Mouse (Mus musculus): ENCODE data around the gene Psat1. TPM values are rescaled to one million over a fixed set of nuclear protein-coding genes. Genes with fewer than 3 reads are reported as not detected.

Gene Psat1
- total and polyA plus RNA-seq, 2 experiments from 2014 or later = 69.1 to 84.2 TPM

GRCm38 (mm10) chr19:15981861-15982260, 34.7 kb upstream of the Psat1 start:
- DNase-seq (peak; percentile 76), ATAC-seq (peak; percentile 28; the same call in 1 of the 2 replicates)
- H3K9ac ChIP-seq = no peak overlapping the region
- H3K36me3 ChIP-seq (ENCODE audit: insufficient read depth) = peaks cover 16% of the 10 kb centered on the region
- no peak overlapping the region for H3K27ac ChIP-seq (ENCODE audit: low read depth, low read length)
- no peak overlapping the region for H3K4me3 ChIP-seq (ENCODE audit: low read depth, low read length)
- H3K4me2 ChIP-seq (ENCODE audit: low read depth) = no peak overlapping the region
- H3K4me1 ChIP-seq (ENCODE audit: insufficient read depth) = peaks cover 3% of the 10 kb centered on the region; the same call in 1 of the 2 replicates
- H3K9me3 ChIP-seq (ENCODE audit: low read length) = no peaks in the 10 kb centered on the region
- peak; percentile 78 for TF ChIP-seq CTCF (IDR thresholded peaks at IDR 0.05; ENCODE audit: low read depth)
- WGBS = 24% methylated on average over 4 of the region's 4 CpGs
- H3K27me3 ChIP-seq (ENCODE audit: insufficient read depth, low read length) = no peaks in the 10 kb centered on the region

GRCm38 (mm10) chr19:15973365-15973764, 26.2 kb upstream of the Psat1 start:
- no peak for DNase-seq
- Histone ChIP-seq H3K4me1 (ENCODE audit: insufficient read depth) (no peaks in the 10 kb centered on the region), H3K4me2 (ENCODE audit: low read depth) (no peak overlapping the region), H3K36me3 (ENCODE audit: insufficient read depth) (peaks cover 82% of the 10 kb centered on the region), H3K9ac (no peak overlapping the region), H3K9me3 (ENCODE audit: low read length) (no peaks in the 10 kb centered on the region), H3K27ac (ENCODE audit: low read depth, low read length) (no peak overlapping the region), H3K4me3 (ENCODE audit: low read depth, low read length) (no peak overlapping the region), H3K27me3 (ENCODE audit: insufficient read depth, low read length) (no peaks in the 10 kb centered on the region)
- 89% methylated on average over 4 of the region's 4 CpGs for WGBS
- ATAC-seq = no peak
- no peak for TF ChIP-seq CTCF (IDR thresholded peaks at IDR 0.05; ENCODE audit: low read depth)

DNA sequence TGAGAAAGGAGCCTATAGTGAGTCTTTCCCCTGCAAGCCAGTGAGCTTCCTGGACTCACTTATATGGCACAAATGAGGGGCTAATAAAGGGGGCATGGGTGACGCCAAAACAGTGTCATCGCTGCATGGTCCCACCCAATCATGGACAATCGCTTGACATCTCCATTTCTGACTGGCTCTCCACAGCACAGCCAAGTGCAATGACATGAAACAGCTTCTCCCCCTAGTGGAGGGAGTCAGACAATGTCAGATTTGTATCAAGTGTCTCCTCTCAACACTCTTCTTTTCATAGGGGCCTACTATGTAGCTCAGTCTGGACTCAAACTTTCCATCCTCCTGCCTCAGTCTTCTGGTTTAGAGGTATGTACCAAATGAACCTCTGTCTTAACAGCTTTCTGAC, 17.9 kb upstream of the Psat1 start:
- DNase-seq (peak; percentile 58), ATAC-seq (peak; percentile 89)
- 41% methylated on average over 3 of the region's 3 CpGs for WGBS
- peak; percentile 78 for TF ChIP-seq CTCF (IDR thresholded peaks at IDR 0.05; ENCODE audit: low read depth)
- Histone ChIP-seq H3K27ac (ENCODE audit: low read depth, low read length) (no peak overlapping the region), H3K4me3 (ENCODE audit: low read depth, low read length) (no peak overlapping the region), H3K27me3 (ENCODE audit: insufficient read depth, low read length) (no peaks in the 10 kb centered on the region), H3K4me1 (ENCODE audit: insufficient read depth) (no peaks in the 10 kb centered on the region), H3K36me3 (ENCODE audit: insufficient read depth) (peaks cover 54% of the 10 kb centered on the region), H3K4me2 (ENCODE audit: low read depth) (no peak overlapping the region), H3K9ac (no peak overlapping the region), H3K9me3 (ENCODE audit: low read length) (no peaks in the 10 kb centered on the region)

GRCm38 (mm10) chr19:15964533-15964932, 17.4 kb upstream of the Psat1 start:
- Histone ChIP-seq H3K36me3 (ENCODE audit: insufficient read depth) (peaks cover 50% of the 10 kb centered on the region), H3K4me2 (ENCODE audit: low read depth) (no peak overlapping the region), H3K27ac (ENCODE audit: low read depth, low read length) (no peak overlapping the region), H3K9me3 (ENCODE audit: low read length) (no peaks in the 10 kb centered on the region), H3K9ac (no peak overlapping the region), H3K27me3 (ENCODE audit: insufficient read depth, low read length) (no peaks in the 10 kb centered on the region), H3K4me1 (ENCODE audit: insufficient read depth) (no peaks in the 10 kb centered on the region), H3K4me3 (ENCODE audit: low read depth, low read length) (no peak overlapping the region)
- WGBS = 91% methylated on average over 7 of the region's 7 CpGs
- ATAC-seq (0 out of 2 replicates have a peak, but pooled peaks have one; percentile 10), DNase-seq (no peak)
- TF ChIP-seq CTCF (IDR thresholded peaks at IDR 0.05; ENCODE audit: low read depth) = no peak

DNA sequence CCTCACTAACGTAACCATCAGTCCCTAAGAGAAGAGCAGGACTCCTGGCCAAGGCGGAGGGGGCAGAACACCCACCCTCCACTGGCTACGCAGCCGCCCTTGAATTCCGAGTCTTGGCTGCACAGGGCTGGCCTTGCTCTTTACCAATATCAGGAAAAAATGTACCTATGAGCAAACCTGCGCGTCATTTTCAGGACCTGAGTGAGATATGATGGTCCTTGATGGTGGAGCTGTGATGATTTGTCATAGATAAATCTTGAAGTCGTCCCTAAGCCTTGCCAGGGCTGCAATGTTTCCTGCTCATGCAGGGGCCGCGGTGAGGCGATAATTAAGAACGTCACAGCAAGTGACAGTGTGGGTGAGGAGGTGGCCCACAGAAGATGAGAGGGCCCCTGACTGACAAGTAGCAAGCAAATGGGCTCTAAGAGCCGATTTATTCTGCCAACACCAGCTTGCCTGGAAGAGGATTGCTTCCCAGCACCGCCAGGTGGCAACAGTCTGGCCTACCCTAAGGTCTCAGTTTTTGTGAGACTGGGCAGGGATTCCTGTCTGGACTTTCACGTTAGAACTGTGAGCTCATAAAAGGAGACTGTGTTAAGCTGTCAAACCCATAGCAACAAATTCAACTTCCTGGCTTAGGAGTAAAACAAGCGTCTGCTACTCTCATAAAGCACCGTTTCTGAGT, 16.0 kb upstream of the Psat1 start:
- H3K4me2 ChIP-seq (ENCODE audit: low read depth) = no peak overlapping the region
- H3K9ac ChIP-seq = no peak overlapping the region
- no peaks in the 10 kb centered on the region for H3K27me3 ChIP-seq (ENCODE audit: insufficient read depth, low read length)
- no peak overlapping the region for H3K4me3 ChIP-seq (ENCODE audit: low read depth, low read length)
- no peaks in the 10 kb centered on the region for H3K9me3 ChIP-seq (ENCODE audit: low read length)
- H3K36me3 ChIP-seq (ENCODE audit: insufficient read depth) = peaks cover 41% of the 10 kb centered on the region
- DNase-seq (no peak), ATAC-seq (peak; percentile 40; the same call in 1 of the 2 replicates)
- no peaks in the 10 kb centered on the region for H3K4me1 ChIP-seq (ENCODE audit: insufficient read depth)
- H3K27ac ChIP-seq (ENCODE audit: low read depth, low read length) = no peak overlapping the region
- TF ChIP-seq CTCF (IDR thresholded peaks at IDR 0.05; ENCODE audit: low read depth) = peak; percentile 26; the same call in 1 of the 2 replicates
- WGBS = 72% methylated on average over 17 of the region's 17 CpGs

DNA sequence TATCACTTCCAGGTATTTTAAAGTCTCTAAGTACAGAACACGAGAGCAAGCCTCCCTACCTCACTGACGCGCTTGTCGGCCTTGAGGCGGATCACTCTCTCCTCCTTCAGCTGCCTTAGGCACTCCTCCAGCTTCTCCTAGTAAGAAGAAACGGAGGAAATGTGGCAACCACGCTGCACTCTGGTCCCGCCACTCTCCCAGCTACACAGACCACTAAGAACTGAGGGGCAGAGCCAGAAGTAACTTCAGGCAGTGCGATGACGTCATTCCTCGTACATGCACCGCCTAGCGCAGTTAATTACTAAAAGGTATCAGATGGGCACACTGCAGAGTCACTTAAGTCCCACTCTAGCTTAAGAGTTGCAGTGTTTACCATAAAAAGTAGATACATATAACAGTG, 15.2 kb upstream of the Psat1 start:
- no peak for DNase-seq
- WGBS = 67% methylated on average over 13 of the region's 13 CpGs
- Histone ChIP-seq H3K4me3 (ENCODE audit: low read depth, low read length) (no peak overlapping the region), H3K27ac (ENCODE audit: low read depth, low read length) (no peak overlapping the region), H3K9ac (no peak overlapping the region), H3K9me3 (ENCODE audit: low read length) (no peaks in the 10 kb centered on the region), H3K27me3 (ENCODE audit: insufficient read depth, low read length) (no peaks in the 10 kb centered on the region), H3K4me2 (ENCODE audit: low read depth) (no peak overlapping the region), H3K36me3 (ENCODE audit: insufficient read depth) (peaks cover 41% of the 10 kb centered on the region), H3K4me1 (ENCODE audit: insufficient read depth) (no peaks in the 10 kb centered on the region)
- no peak for ATAC-seq
- TF ChIP-seq CTCF (IDR thresholded peaks at IDR 0.05; ENCODE audit: low read depth) = no peak

DNA sequence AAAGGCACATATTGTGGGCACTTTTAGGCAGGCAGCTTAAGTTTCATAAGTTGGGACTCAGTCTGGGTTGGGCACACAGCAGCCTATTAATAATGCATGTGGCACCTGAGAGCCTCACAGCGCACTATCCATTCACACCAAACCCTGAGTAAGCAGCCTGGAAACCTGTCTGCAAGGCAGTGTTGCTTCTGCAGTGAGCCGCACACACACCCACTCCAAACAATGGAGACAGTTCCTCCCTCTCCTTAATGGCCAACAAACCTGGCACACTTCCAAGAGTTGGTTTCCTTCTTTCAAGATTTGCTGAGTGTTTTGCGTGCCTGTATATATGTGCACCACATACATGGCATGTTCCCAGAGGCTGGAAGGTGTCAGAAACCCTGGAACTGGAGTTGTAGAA, 3.1 kb upstream of the Psat1 start:
- no peaks in the 10 kb centered on the region for H3K27me3 ChIP-seq (ENCODE audit: insufficient read depth, low read length)
- no peaks in the 10 kb centered on the region for H3K4me1 ChIP-seq (ENCODE audit: insufficient read depth)
- no peak for TF ChIP-seq CTCF (IDR thresholded peaks at IDR 0.05; ENCODE audit: low read depth)
- H3K27ac ChIP-seq (ENCODE audit: low read depth, low read length) = no peak overlapping the region
- ATAC-seq (no peak), DNase-seq (no peak)
- H3K9ac ChIP-seq = no peak overlapping the region
- peaks cover 7% of the 10 kb centered on the region for H3K36me3 ChIP-seq (ENCODE audit: insufficient read depth)
- no peak overlapping the region for H3K4me2 ChIP-seq (ENCODE audit: low read depth)
- no peak overlapping the region for H3K4me3 ChIP-seq (ENCODE audit: low read depth, low read length)
- 40% methylated on average over 3 of the region's 3 CpGs for WGBS
- no peaks in the 10 kb centered on the region for H3K9me3 ChIP-seq (ENCODE audit: low read length)
